Mouse (Mus musculus) CH12.LX (cell line): Measurements from ENCODE around the gene Gtpbp4. TPM values are rescaled to one million over a fixed set of nuclear protein-coding genes. Genes with fewer than 3 reads are reported as not detected.

Experiments
- DNase-seq: peaks from one replicate; pipeline ENCODE4 v3.0.0-alpha.2; 2013; ENCODE audit errors: extremely low read depth
- H3K27ac ChIP-seq: 2 replicates; pipeline ENCODE4 v1.5.1; 2012; ENCODE audit warnings: low read depth, mild to moderate bottlenecking, control low read depth, moderate library complexity; ENCODE audit not compliant: insufficient read depth
- H3K27me3 ChIP-seq: replicated peaks from 2 replicates; pipeline ENCODE3; 2012; ENCODE audit warnings: inconsistent platforms
- H3K36me3 ChIP-seq, 2 experiments: replicated peaks in 1 of 2; 2 replicates each; pipeline versions ENCODE3 to v1.6.1; 2012; ENCODE audit warnings: inconsistent platforms in 1 of 2, low read length in 1 of 2, mild to moderate bottlenecking in 1 of 2, mixed read lengths in 1 of 2, moderate library complexity in 1 of 2; ENCODE audit not compliant: control insufficient read depth in 1 of 2, insufficient read depth in 1 of 2
- H3K4me1 ChIP-seq, 2 experiments: 2 replicates each; pipeline ENCODE4 v1.6.1; 2012; ENCODE audit warnings: inconsistent platforms in 1 of 2, moderate library complexity in 1 of 2; ENCODE audit not compliant: insufficient read depth in 2 of 2, control insufficient read depth in 1 of 2
- H3K4me2 ChIP-seq: 2 replicates; pipeline ENCODE4 v1.6.1; 2012; ENCODE audit warnings: low read depth, mild to moderate bottlenecking, control low read depth; ENCODE audit not compliant: poor library complexity, insufficient read depth, severe bottlenecking
- H3K4me3 ChIP-seq, 3 experiments: fragments of 150-350 bp in 1 of 3; sonication (generic) in 1 of 3; replicated peaks in 1 of 3; 2 replicates each; pipeline versions ENCODE3 to v1.5.1; 2011 to 2012; ENCODE audit warnings: low read depth in 2 of 3, low read length in 2 of 3, mild to moderate bottlenecking in 2 of 3, moderate library complexity in 2 of 3, control low read depth in 1 of 3, improper control_type of control experiment in 1 of 3, inconsistent platforms in 1 of 3, mixed read lengths in 1 of 3; ENCODE audit not compliant: poor library complexity in 1 of 3
- H3K79me2 ChIP-seq: replicated peaks from 2 replicates; pipeline ENCODE4 v1.6.1; 2012; ENCODE audit warnings: mild to moderate bottlenecking, moderate library complexity; ENCODE audit not compliant: control insufficient read depth, poor library complexity, insufficient read depth, severe bottlenecking; ENCODE audit errors: extremely low read depth
- H3K9ac ChIP-seq: 2 replicates; pipeline ENCODE4 v1.6.1; 2012; ENCODE audit warnings: low read depth, mild to moderate bottlenecking, control low read depth, moderate library complexity; ENCODE audit not compliant: insufficient read depth
- H3K9me3 ChIP-seq: replicated peaks from 2 replicates; pipeline ENCODE3; 2012; ENCODE audit warnings: low read length, inconsistent platforms, mixed read lengths
- CHD2 ChIP-seq: IDR thresholded peaks from 2 replicates; pipeline ENCODE4 v1.6.1; 2011; ENCODE audit warnings: low read length, improper control_type of control experiment
- MAZ ChIP-seq: IDR thresholded peaks from 2 replicates; pipeline ENCODE4 v1.6.1; 2012; ENCODE audit warnings: low read depth, mild to moderate bottlenecking, inconsistent platforms, low read length, improper control_type of control experiment, moderate library complexity
- MXI1 ChIP-seq: IDR thresholded peaks from 2 replicates; pipeline ENCODE4 v1.6.1; 2011; ENCODE audit warnings: mild to moderate bottlenecking, low read depth, low read length, improper control_type of control experiment
- NRF1 ChIP-seq: IDR thresholded peaks from 2 replicates; pipeline ENCODE4 v1.6.1; 2014; ENCODE audit warnings: low read depth, mild to moderate bottlenecking, inconsistent platforms, low read length, improper control_type of control experiment, moderate library complexity
- SMC3 ChIP-seq: IDR thresholded peaks from 2 replicates; pipeline ENCODE4 v1.6.1; 2011; ENCODE audit warnings: low read depth, low read length, improper control_type of control experiment
- USF2 ChIP-seq: conservative IDR thresholded peaks from 2 replicates; pipeline ENCODE4 v1.6.1; 2011; ENCODE audit warnings: low read depth, low read length, improper control_type of control experiment
- dilution Hi-C: fragments of 300-500 bp; cut with MboI; formaldehyde crosslinking; loops from 2 replicates; pipeline ENCODE4 v1.14.3; 2020; ENCODE audit warnings: low sequenced_read_pairs; ENCODE audit not compliant: extremely low pct_unique_long_range_greater_than_20kb, extremely low pct_ligation_motif_present
- in situ Hi-C: fragments of 300-500 bp; cut with MboI; formaldehyde crosslinking; loops from 3 replicates; pipeline ENCODE4 v1.14.3; 2019; ENCODE audit warnings: low sequenced_read_pairs, low pct_ligation_motif_present, low pct_unique_long_range_greater_than_20kb, mixed read lengths
- polyA plus RNA-seq: library from polyadenylated mRNA; unstranded; fragments of >175 nt; gene quantifications from 2 replicates; pipeline ENCODE4 v1.2.1, GENCODE M21; 2012; ENCODE audit warnings: low read depth; ENCODE audit not compliant: insufficient read length
- total RNA-seq, 2 experiments: library from RNA; depleted of rRNA; stranded (reverse); fragments of 300-350 nt in 1 of 2; fragments of >200 nt in 1 of 2; gene quantifications; 2 replicates each; pipeline ENCODE4 v1.2.3; 2012 to 2014

Gene Gtpbp4
- total and polyA plus RNA-seq, 3 experiments, result 92.1 to 174 (median 116) TPM

DNA sequence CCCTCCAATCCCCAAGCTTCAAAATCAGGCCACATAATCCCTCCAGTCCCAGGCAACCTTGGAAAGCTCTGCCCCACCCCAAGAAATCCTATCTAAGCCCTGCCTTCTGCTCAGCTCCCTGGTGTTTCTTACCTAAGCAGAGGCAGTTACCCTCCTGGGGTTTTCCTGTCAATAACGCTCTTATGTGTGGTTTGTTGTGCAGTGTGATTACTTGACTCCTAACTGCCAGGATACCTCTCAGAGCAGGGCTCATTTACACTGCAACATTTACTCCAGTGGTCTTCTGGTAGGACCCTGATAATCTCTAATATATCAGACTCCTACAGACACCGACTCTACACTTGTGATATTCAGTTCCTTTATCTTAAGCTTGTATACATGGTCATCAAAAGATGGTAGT is 62.4 kb downstream of the Gtpbp4 start:
- no peak overlapping the region for H3K4me2 ChIP-seq
- no peak for TF ChIP-seq MAZ
- no peak for TF ChIP-seq CHD2
- no peak for TF ChIP-seq NRF1
- TF ChIP-seq MXI1, result no peak
- no peak for TF ChIP-seq USF2
- TF ChIP-seq SMC3, result no peak
- TF ChIP-seq, all 38 proteins: peak for 0
- H3K9me3 ChIP-seq, result no peaks in the 10 kb centered on the region
- in situ Hi-C loops, result no loop called here
- H3K36me3 ChIP-seq, result no peaks in the 10 kb centered on the region
- H3K4me3 ChIP-seq, result no peak overlapping the region
- H3K27ac ChIP-seq, result no peak overlapping the region
- H3K9ac ChIP-seq, result no peak overlapping the region
- H3K79me2 ChIP-seq, result no peaks in the 10 kb centered on the region
- no peak for DNase-seq
- dilution Hi-C loops, result no loop called here
- H3K27me3 ChIP-seq, result peaks cover 5% of the 10 kb centered on the region
- no peaks in the 10 kb centered on the region for H3K4me1 ChIP-seq

Other genes with a start within 250 kb of the Gtpbp4 start
- gene Wdr37, start 124.2 kb downstream of the Gtpbp4 start, total RNA-seq (2012; rRNA removed), result 11.8 and 13.9 TPM in 2 replicates
- gene Wdr37, start 124.2 kb downstream of the Gtpbp4 start, total RNA-seq (2014; rRNA removed), result 13.4 and 19.3 TPM in 2 replicates
- gene Wdr37, start 124.2 kb downstream of the Gtpbp4 start, polyA plus RNA-seq, result 23.0 and 24.2 TPM in 2 replicates
- gene Idi1, start 110.6 kb downstream of the Gtpbp4 start, total RNA-seq (2012; rRNA removed), result 36.2 and 57.4 TPM in 2 replicates
- 226 and 253 TPM in 2 replicates for gene Idi1, start 110.6 kb downstream of the Gtpbp4 start, total RNA-seq (2014; rRNA removed)
- gene Idi1, start 110.6 kb downstream of the Gtpbp4 start, polyA plus RNA-seq, result 126 TPM in 2 replicates
- not detected in 2 replicates for gene Gm9745, start 47.9 kb downstream of the Gtpbp4 start, total RNA-seq (2012; rRNA removed)
- gene Gm9745, start 47.9 kb downstream of the Gtpbp4 start, total RNA-seq (2014; rRNA removed), result not detected in 2 replicates
- gene Gm9745, start 47.9 kb downstream of the Gtpbp4 start, polyA plus RNA-seq, result not detected in 2 replicates
- gene Idi2, start 43.2 kb downstream of the Gtpbp4 start, total RNA-seq (2012; rRNA removed), result not detected in 2 replicates
- not detected in 2 replicates for gene Idi2, start 43.2 kb downstream of the Gtpbp4 start, total RNA-seq (2014; rRNA removed)
- gene Idi2, start 43.2 kb downstream of the Gtpbp4 start, polyA plus RNA-seq, result not detected in 2 replicates
- 52.5 and 57.9 TPM in 2 replicates for gene Larp4b, start 97.8 kb upstream of the Gtpbp4 start, total RNA-seq (2012; rRNA removed)
- gene Larp4b, start 97.8 kb upstream of the Gtpbp4 start, total RNA-seq (2014; rRNA removed), result 58.3 and 65.4 TPM in 2 replicates
- 52.3 and 63.3 TPM in 2 replicates for gene Larp4b, start 97.8 kb upstream of the Gtpbp4 start, polyA plus RNA-seq